Mouse (Mus musculus) liver, adult 2 months (tissue): ENCODE measurements around the gene Dnmt3a. TPM values are rescaled to one million over a fixed set of nuclear protein-coding genes. Genes with fewer than 3 reads are reported as not detected.

Source experiments
- DNase-seq: peaks from one replicate; pipeline ENCODE4 v3.0.0-alpha.2; 2011; ENCODE audit warnings: low read depth, low spot score; ENCODE audit errors: extremely low read depth
- H3K27ac ChIP-seq: fragments of 200-500 bp; replicated peaks from 2 replicates; pipeline ENCODE4 v1.5.1; 2012; ENCODE audit warnings: low read depth, mild to moderate bottlenecking, control low read depth, inconsistent platforms, low read length; ENCODE audit not compliant: insufficient read depth
- H3K27me3 ChIP-seq: fragments of 200-500 bp; 2 replicates; pipeline ENCODE4 v1.6.1; 2012; ENCODE audit warnings: mild to moderate bottlenecking, moderate library complexity, low read length, inconsistent platforms; ENCODE audit not compliant: control insufficient read depth, insufficient read depth
- H3K36me3 ChIP-seq: fragments of 200-500 bp; 2 replicates; pipeline ENCODE4 v1.6.1; 2012; ENCODE audit warnings: low read length, inconsistent platforms; ENCODE audit not compliant: control insufficient read depth, insufficient read depth
- H3K4me1 ChIP-seq: fragments of 200-500 bp; 2 replicates; pipeline ENCODE4 v1.6.1; 2011; ENCODE audit warnings: low read length; ENCODE audit not compliant: control insufficient read depth, insufficient read depth
- H3K4me3 ChIP-seq: fragments of 200-500 bp; 2 replicates; pipeline ENCODE4 v1.5.1; 2011; ENCODE audit warnings: low read depth, mild to moderate bottlenecking, control low read depth, low read length, moderate library complexity; ENCODE audit not compliant: insufficient read depth
- H3K79me2 ChIP-seq: fragments of 200-500 bp; 2 replicates; pipeline ENCODE4 v1.6.1; 2012; ENCODE audit warnings: inconsistent platforms, mild to moderate bottlenecking, low read length, moderate library complexity; ENCODE audit not compliant: control insufficient read depth, insufficient read depth
- H3K9ac ChIP-seq: fragments of 200-500 bp; 2 replicates; pipeline ENCODE4 v1.6.1; 2012; ENCODE audit warnings: low read depth, mild to moderate bottlenecking, control low read depth, inconsistent platforms, low read length
- CTCF ChIP-seq: fragments of 200-500 bp; IDR thresholded peaks from 2 replicates; pipeline ENCODE4 v1.5.1; 2011; ENCODE audit warnings: low read depth, low read length, control low read depth
- POLR2A ChIP-seq: fragments of 200-500 bp; IDR thresholded peaks from 2 replicates; pipeline ENCODE4 v1.6.1; 2011; ENCODE audit warnings: low read length, control low read depth; ENCODE audit not compliant: insufficient read depth; ENCODE audit errors: extremely low read depth
- WGBS: fragments of 180-500 bp; shearing (Covaris S2); methylation state at CpG from one replicate; pipeline ENCODE4 v1.1.7; 2018; 5-methylcytosine and 5-hydroxymethylcytosine counted together
- polyA plus RNA-seq: library from polyadenylated mRNA; depleted of rRNA; stranded (reverse); fragments of >200 nt; gene quantifications from 2 replicates; pipeline ENCODE4 v1.2.3, GENCODE M21; 2012
- total RNA-seq: library from RNA; depleted of rRNA; stranded (reverse); fragments of >200 nt; gene quantifications from 2 replicates; pipeline ENCODE4 v1.2.3, GENCODE M21; 2014

The Dnmt3a gene
- total and polyA plus RNA-seq, 2 experiments: 4.0 to 7.9 TPM

DNA sequence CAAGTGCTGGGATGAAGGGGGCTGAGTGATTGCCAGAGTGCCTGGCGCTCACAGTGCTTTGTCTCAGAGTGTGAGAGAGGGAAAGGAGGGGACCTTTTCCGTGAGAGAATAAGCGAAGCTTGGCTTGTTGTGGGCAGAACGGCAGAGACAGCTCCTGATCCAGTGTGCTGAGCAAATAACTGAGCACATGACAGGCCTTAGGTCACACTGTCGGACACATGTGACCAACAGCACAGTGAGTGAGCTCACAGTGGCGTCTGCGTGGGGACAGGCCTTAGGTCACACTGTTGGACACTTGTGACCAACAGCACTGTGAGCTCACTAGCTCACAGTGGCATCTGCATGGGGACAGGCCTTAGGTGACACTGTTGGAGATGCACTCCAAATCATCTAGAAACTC, 88.7 kb downstream of the Dnmt3a start:
- Histone ChIP-seq H3K9ac (peak overlapping the region; percentile 39), H3K4me3 (no peak overlapping the region), H3K36me3 (peaks cover 9% of the 10 kb centered on the region; the same call in 1 of the 2 replicates), H3K27ac (peak overlapping the region; percentile 58), H3K4me1 (peaks cover 34% of the 10 kb centered on the region), H3K27me3 (no peaks in the 10 kb centered on the region), H3K79me2 (peaks cover 4% of the 10 kb centered on the region; the same call in 1 of the 2 replicates)
- DNase-seq: peak; percentile 84
- 36% methylated on average over 7 of the region's 7 CpGs for WGBS
- TF ChIP-seq CTCF: no peak
- no peak for TF ChIP-seq POLR2A

DNA sequence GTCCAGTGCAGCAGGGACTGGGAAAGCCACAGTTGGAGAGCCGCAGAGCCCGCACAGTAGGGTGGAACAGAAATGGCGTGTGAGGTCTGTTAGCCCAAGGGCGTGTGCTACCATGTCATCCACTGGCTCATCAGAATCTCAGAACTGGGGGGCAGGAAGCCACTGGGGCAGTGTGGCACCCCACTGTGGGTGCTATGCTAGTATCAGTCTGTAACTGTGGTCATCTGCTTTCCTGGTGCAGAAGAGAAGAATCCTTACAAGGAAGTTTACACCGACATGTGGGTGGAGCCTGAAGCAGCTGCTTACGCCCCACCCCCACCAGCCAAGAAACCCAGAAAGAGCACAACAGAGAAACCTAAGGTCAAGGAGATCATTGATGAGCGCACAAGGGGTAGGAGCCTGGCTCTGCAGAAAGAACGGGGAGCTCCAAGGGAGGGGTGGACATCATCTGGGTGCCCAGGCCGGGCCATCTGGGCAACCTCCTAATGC, 91.3 kb downstream of the Dnmt3a start:
- no peak overlapping the region for H3K27ac ChIP-seq
- no peak overlapping the region for H3K9ac ChIP-seq
- peaks cover 20% of the 10 kb centered on the region for H3K4me1 ChIP-seq
- 93% methylated on average over 9 of the region's 9 CpGs for WGBS
- H3K4me3 ChIP-seq: no peak overlapping the region
- no peak for DNase-seq
- H3K36me3 ChIP-seq: peaks cover 16% of the 10 kb centered on the region; the same call in 1 of the 2 replicates
- no peaks in the 10 kb centered on the region for H3K27me3 ChIP-seq
- H3K79me2 ChIP-seq: peaks cover 4% of the 10 kb centered on the region; the same call in 1 of the 2 replicates
- TF ChIP-seq CTCF: no peak
- no peak for TF ChIP-seq POLR2A

DNA sequence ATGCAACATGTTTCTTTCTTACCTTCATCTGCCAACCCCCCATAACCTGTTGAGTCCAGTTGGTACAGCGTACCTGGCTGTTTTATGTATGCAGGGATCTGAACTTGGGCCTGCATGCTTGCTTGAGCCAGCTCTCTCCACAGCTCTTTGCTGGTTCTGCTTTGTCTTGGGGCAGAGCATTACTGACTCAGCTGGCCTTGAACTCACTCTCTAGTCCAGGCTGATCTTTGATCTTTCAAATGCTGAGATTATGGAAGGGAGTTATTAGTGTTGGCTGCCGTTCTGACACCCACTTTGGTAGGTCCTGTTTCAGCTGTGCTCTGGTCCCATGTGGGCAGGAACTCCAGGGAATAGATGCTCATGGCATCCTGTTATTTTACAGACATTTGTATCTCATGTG, 93.0 kb downstream of the Dnmt3a start:
- no peak for DNase-seq
- 71% methylated on average over 2 of the region's 2 CpGs for WGBS
- H3K9ac ChIP-seq: no peak overlapping the region
- H3K36me3 ChIP-seq: peaks cover 21% of the 10 kb centered on the region
- H3K27me3 ChIP-seq: no peaks in the 10 kb centered on the region
- H3K4me1 ChIP-seq: peaks cover 6% of the 10 kb centered on the region
- no peak for TF ChIP-seq CTCF
- no peak for TF ChIP-seq POLR2A
- no peaks in the 10 kb centered on the region for H3K79me2 ChIP-seq
- no peak overlapping the region for H3K27ac ChIP-seq
- no peak overlapping the region for H3K4me3 ChIP-seq

DNA sequence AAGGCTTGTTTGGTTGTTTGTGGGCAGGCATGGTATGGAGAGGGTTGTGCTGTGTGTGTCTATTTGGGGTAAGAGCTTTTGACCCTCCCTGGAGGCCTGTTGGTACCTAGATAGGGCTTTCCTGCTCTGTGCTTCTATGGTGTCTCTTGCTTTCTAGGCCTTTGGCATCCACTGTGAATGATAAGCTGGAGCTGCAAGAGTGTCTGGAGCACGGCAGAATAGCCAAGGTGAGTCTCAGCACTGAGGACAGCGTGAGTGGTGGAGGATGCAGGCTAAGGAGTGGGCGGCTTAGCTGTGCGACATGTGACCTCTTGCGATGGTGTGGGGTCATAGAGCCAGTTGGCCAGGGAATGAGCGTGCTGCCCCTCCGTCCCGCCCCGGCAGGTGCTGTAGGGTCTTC, 99.6 kb downstream of the Dnmt3a start:
- WGBS: 94% methylated on average over 9 of the region's 9 CpGs
- no peaks in the 10 kb centered on the region for H3K27me3 ChIP-seq
- no peak overlapping the region for H3K4me3 ChIP-seq
- no peak overlapping the region for H3K27ac ChIP-seq
- TF ChIP-seq CTCF: no peak
- no peak for TF ChIP-seq POLR2A
- DNase-seq: no peak
- no peaks in the 10 kb centered on the region for H3K79me2 ChIP-seq
- H3K36me3 ChIP-seq: peaks cover 30% of the 10 kb centered on the region
- no peak overlapping the region for H3K9ac ChIP-seq
- no peaks in the 10 kb centered on the region for H3K4me1 ChIP-seq

DNA sequence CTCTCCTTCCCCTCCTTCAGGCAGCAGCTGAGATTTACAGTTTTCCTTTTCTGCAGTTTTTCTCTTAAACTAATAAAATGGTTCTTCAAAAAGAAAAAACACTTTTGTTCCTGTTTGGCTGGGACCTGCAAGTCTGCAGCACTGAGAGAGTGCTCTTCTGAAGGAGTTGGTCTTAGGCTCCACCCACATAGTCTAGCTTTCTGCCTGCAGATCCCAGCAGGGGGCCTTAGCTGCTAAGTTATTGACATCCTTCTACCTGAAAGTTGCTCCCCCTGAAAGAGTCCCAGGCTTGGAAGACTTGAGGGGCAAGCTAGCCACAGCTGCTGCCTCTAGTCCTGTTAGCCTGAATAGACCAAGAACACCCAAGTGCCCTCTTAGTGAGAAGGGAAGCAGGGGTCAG, 100.5 kb downstream of the Dnmt3a start:
- Histone ChIP-seq H3K4me1 (no peaks in the 10 kb centered on the region), H3K27me3 (no peaks in the 10 kb centered on the region), H3K9ac (no peak overlapping the region), H3K79me2 (no peaks in the 10 kb centered on the region), H3K27ac (no peak overlapping the region), H3K4me3 (no peak overlapping the region), H3K36me3 (peaks cover 28% of the 10 kb centered on the region)
- no peak for DNase-seq
- TF ChIP-seq POLR2A: no peak
- no peak for TF ChIP-seq CTCF

DNA sequence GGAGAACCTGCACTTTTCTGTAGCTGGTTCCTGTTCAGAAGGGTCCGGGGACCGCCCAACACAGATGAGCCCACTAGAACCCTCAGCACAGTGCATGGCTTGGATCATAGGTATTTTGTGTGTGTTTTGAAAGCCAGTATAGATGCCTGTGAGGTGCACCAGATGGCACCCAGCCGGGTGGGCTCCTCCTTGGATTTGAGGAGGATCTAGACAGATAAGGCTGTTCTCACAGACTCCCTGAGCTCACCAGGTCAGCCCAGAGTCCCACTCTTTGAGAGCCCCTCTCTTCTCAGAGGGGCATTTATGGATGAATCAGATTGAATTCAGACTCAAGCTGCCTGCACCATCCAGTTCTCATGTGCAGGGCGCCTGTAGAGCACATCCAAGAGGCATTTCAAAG, 101.2 kb downstream of the Dnmt3a start:
- H3K4me1 ChIP-seq: peaks cover 5% of the 10 kb centered on the region; the same call in 1 of the 2 replicates
- H3K79me2 ChIP-seq: no peaks in the 10 kb centered on the region
- TF ChIP-seq CTCF (no peak), POLR2A (no peak)
- no peak overlapping the region for H3K27ac ChIP-seq
- WGBS: 97% methylated on average over 4 of the region's 4 CpGs
- no peak overlapping the region for H3K4me3 ChIP-seq
- H3K9ac ChIP-seq: no peak overlapping the region
- no peaks in the 10 kb centered on the region for H3K27me3 ChIP-seq
- no peak for DNase-seq
- peaks cover 27% of the 10 kb centered on the region for H3K36me3 ChIP-seq
